Mouse (Mus musculus) liver, adult (tissue): Measurements from ENCODE around the gene Rassf2.

ENCODE experiments used
- GATA4 ChIP-seq: IDR thresholded peaks from 2 replicates; pipeline ENCODE4 v1.6.1; 2014; ENCODE audit warnings: mild to moderate bottlenecking, low read length; ENCODE audit not compliant: insufficient replicate concordance

Gene Rassf2

DNA sequence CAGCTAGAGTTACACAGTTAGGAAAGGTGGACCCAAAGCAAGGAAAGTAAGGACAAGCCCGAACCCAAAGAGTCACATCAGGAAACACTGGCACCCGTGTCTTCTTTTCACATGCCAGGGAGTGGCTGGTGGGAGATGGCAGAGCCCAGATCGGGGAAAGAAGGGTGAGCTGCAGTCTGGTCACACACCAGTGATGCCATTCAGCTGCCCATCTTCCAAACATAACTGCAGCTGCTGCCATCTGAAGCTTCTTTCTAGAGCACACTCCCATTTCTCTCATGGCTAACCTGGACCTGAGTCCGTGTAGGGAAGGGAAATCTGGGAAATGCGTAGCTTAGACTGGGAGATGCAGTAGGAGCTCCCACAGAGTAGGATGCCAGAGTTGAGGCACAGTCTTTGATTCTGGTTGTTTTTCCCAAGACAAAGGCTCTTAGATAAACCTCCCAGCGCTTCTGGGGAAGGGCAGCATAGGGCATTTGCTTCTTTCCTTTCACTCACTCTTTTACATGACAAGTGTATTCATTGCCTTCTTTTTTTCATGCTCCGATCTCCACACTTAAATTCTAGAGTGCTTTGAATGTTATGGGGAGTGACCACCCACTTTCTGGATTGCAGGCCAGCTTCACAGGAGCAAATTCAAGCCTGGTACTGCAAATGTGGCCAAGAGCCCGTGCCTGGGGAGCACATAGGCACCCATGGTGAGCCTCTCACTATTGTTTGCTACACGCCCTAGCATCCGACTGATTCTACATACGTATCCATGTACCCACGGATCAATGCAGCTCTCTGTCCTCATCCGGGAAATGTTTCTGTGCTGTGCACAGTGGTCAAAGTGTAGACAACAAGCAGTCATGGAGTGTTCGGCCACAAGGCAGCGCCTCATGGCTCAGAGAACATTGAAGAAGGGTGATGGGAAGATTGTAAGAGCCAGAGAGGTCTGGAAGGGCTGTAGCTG is 14.5 kb upstream of the Rassf2 start:
- no peak for TF ChIP-seq GATA4

DNA sequence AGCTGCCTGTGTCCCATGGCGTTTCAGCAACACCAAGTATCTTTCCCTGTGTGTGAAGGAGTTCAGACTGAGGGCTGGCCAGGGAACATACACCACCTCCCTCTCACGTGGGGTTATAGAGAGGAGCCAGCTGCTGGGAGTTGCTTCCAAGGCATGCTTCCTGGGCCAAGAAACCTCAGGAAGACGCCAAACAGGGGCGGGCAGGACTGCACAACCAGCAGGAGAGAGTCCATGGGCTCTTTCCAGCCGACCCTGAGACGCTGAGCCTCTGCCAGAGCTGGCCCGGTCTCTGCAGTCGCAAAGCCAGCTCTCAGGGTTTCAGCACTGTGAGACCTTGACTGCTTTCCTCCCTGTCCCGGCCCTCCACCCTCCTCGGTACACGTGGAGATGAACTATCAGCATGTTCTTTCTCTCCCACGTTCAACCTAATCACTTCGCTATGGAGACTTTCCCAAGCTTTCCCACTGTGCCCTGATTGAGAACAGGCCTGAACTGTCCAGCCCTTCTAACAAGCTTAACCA is 13.1 kb upstream of the Rassf2 start:
- TF ChIP-seq GATA4: no peak

DNA sequence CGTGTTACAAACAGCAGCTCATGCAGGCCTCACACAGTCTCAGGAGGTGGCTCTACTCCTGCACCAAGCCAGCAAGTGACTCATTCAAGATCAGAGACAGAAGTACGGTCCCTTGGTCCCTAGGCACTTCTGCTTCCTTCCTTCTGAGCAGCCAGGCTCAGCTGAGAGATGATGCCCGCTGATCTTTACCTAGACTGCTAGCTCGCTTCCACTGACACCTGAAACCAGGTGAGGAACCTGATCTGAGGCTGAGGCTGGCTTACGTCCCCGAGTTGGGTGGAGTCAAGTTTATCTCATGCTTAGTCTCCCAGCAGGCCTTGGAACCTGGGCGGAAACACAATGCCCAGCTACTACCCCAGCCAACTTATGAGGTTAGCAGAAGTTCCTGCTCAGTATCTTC is 9.8 kb upstream of the Rassf2 start:
- TF ChIP-seq GATA4: no peak

DNA sequence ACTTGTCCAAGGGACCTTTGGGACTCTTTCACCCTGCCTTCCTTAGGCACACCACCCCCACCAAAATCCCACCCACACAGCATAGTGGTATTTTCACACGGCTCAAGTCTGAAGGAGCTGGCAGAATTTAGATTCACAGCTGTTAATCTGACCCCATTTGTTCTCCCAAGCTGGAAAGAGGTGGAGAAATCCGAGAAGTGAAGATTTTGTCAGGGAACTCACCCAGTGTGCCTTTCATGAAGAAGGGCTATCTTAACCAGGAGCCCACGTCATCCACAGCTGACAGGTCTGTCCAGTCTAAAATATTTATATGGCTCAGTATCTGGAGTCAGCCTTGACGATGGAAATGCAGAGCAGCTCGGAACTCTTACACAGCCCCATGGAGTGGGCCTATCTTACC is 6.3 kb upstream of the Rassf2 start:
- no peak for TF ChIP-seq GATA4

DNA sequence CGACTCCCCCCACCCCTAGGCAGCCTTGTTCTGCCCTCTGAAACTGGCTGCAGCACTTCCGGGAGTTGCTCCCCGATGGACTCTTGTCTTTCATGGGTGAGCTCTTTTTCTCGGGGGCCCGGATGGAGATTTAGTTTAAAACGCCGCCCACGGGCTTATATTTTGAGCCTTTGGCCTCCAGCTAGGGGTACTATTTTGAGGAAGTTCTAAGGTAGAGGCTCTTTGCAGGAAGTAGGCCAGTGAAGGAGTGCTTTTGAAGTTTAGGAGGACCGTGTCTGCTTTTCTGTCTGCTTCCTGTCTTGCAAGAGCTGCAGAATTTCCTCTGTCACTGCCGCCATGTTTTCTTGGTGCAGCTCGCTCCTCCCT is 5.4 kb upstream of the Rassf2 start:
- no peak for TF ChIP-seq GATA4

DNA sequence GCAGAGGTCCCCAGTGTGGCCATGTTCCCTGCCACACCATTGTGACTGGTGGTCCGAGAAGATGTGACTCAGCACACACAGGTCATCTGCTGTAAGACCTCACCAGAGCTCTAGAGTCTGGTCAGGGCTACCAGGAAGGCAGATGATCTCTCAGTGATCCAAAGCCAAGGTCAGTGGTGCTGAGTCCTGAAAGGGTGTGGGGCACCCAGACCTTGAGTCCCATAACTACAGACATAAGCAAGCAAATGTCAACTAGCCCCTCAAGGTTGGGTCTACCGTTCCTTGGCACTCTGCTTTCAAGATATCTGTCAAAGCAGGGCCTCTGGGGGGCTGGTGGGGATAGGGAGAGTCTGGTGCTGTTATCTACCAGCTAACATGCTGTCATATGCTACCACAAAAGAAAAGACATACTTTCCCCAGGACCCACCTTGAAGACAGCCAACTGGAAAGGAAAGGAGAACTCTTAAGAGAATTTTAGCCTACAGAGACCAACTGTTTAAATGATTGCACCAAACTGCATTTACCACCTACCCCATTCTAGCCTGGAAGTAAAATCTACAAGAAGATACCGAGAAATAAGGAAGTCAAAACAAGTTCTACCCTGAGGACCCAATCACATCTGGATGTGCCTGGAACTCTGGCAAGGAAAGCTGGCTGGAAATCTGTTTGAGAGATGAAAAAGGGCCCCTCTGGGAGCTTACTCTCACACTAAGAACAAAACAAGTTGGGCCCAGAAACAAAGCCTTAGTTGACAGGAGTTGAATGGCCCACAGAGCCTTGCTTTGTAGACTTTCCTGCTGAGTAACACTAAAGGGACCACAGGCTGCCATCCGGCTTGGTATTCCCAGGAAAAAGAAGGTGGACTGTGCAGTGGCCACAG is 4.8 kb upstream of the Rassf2 start:
- TF ChIP-seq GATA4: no peak

DNA sequence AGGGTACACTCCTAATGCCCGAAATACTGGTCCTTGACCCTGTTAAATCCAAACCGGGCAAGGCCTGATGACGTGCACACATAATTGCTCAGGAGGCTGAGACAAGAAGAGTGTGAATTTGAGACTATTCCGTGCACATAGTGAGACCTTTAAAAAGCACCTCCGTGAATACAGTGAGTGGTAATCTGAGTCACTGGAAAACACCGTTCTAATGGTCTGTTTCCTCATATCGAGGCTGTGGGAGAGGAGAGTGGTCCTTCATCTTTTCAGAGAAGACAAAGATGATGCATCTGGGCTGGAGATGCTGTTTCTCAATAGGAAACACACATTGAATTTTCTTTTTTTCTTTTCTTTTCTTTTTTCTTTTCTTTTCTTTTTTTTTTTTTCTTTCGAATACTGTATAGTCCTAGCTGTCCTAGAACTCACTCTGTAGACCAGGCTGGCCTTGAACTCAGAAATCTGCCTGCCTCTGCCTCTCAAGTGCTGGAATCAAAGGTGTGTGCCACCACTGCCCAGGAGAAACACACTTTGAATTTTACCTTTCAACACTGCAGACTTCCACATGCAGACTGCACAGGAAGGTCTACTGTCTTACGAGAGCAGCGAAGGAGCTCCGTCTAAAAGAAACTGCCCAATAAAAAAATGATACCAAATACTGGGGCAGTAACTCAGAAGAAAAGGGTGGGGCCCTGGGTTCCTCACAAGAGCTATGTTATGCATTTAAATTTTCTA is 1.5 kb upstream of the Rassf2 start:
- no peak for TF ChIP-seq GATA4

DNA sequence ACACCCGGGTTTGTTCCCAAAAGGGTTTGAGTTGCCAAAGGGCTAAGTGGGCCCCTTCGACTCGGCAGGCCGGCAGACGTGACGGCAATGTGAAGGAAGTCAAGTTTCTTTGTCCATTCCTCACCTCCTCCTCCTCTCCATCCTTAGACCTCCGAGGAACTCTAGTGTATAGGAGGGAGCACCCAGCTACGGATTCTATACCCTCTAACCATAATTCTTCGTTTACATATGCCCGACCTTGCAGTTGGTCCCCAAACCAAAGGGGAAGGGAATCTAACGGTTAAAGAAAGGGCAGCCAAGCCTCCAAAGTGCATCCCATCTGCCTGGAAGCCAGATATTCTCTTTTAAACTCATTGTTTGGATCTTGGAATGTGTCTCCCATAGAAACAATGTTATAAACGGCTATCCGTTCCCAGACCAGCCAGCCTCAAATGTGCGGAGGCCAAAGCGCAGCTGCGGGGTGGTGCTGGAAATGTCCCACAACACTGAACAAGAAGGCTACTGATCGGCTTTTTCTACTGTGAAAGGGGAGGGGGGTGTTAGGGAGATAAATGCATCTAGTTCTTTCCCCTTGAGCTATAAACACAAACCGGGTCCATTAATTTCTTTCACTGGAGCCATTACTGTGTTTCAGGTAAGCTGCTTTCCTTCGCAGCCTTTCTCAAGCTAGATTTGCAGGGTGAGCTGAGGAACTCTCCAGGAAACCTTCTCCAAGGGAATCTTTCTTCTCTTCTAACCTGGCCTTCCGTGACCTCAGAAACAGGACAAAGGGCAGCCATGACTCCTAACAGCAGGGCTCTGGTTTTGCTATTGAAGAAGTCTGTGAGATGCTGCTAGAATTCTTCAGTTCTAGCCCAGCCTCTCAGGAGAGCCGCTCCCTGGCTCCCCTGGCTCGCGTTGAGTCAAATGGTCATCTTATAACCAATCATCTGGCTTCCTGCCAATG is 633 bp upstream of the Rassf2 start:
- TF ChIP-seq GATA4: no peak

DNA sequence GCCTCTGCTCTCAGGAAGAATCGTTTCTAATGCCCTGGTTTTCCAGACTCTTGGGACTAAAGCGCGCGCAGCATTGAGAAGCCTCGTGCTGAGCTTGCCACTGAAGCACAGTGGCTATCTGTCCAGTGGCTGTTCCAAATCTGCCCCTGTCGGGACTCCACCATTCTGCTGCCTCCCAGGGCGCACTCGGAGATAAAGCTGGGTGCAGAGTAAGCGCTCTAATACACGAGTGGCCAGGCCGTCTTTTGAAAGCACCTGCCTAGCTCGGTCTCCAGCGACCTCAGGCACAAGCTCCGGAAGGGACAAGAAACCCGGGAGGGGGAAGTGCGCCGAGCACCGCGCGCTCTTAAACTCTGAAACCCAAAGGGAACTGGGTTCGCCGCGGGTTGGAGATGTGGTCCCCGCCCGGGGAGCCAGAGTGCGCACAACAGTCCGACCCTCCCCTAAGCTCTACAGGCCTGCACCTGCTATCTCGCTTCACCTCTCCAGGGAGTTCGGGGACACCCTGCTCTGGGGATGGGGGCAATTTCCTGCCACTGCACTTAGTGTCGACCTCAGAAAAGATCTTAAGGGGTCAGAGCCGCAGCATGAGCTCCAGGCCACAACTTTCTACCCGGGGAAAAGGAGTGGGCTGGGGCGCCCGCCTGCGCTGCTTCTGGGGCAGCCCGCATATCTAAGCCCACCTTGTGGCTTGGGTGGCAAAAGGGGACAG is 1.0 kb downstream of the Rassf2 start:
- TF ChIP-seq GATA4: no peak

DNA sequence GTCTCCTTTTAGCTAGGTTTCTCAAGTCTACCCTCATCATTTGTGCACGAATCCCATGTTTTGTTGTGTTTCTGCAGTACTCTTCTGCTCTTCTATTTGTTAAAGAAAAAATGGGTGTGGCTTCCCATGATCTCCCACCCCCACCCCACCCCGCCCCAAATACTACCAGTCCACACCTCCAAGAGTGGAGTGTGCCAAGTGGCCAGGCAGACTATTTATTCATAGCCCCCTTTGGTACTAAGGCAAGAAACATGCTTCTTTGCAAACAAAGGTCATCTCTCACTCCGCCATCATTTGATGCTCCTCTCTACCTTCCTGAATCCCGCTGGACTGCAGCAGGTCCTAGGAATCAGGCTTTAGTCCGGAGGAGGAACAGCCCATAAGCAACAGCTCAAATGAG is 2.0 kb downstream of the Rassf2 start:
- no peak for TF ChIP-seq GATA4

DNA sequence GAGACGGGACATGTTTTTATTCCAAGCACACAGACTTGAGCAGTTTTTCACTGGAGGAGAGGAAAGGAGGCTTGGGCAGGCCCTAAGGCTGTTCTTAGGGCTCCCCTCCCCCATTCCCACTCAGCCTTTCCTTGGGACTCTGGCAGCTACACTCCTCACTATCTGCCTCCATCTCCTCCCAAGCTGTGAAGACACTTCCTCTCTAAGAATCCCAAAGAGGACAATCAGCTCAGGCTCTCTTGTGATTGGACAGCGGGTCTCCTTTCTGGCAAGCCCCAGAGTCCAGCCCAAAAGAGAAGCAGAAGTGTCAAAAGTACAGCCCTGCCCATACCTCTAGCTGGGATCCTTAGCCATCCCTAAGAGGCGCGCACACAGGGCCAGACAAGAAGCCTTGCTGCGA is 2.7 kb downstream of the Rassf2 start:
- no peak for TF ChIP-seq GATA4

DNA sequence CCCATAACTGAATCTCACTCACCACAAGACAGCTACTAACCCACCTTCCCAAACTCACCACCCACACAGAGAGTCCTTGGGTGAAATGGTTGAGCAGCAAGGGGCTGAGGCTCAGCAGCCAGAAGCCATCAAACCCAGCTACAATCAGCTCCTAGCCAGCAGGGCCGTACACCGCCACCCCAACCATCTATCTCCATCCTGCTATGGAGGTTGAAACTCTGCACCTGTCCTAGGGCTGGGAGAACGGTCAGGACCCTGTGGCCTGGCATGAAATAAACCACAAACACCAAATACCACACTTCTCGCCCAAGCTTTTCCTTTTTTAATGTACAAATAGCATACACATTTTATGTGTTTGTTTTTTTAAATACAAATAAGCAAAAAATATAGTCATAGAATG is 6.0 kb downstream of the Rassf2 start:
- no peak for TF ChIP-seq GATA4

DNA sequence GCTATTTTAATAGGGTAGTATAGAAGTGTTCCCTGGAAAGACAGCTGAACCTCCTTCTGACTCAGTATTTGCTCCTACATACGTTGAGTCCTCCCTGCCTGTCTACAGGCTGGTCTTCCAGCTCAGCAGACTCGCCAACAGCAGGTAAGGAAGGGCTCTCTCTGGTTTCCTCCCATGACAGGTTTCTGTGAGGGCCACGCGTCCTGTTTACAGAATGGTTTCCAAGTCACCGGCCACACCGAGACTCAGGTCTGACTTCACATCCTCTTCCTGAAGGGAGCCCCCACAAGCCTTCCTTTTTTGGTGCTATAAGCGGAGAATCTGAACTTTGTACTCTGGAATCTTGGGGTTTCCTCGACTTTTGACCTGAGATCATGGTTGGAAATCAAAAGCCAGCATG is 7.4 kb downstream of the Rassf2 start:
- TF ChIP-seq GATA4: no peak
